Mouse (Mus musculus): ENCODE data around the gene Gh.

DNA sequence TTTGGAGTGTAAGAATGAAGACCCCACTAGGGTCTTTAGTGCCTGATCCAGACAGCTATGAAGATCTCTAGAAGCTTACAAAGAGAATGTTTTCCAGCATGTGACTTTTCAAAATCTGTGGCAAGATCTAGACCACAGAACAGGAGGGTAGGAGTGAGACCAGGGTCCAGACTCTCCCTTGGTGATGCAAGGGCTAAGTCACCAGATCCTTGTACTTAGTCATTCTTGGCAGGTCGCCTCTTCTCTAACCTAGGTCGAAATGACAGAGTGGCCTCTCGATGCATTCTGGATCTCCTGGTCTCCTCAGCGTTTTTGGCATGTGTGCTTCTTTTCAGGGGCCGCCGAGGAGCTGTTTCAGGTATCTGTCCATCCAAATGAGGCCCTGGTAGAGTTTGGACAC, 19.2 kb downstream of the Gh start:
- TF ChIP-seq GATA1 (IDR thresholded peaks at IDR 0.05; ENCODE audit: borderline replicate concordance, low read length) (no peak), FLI1 (IDR thresholded peaks at IDR 0.05; ENCODE audit: low read length) (no peak)

Data from megakaryocyte, embryonic 14.5 days (primary cell).